Mouse (Mus musculus) layer of hippocampus, adult 8-10 months (tissue): ENCODE results near the gene Grb14. TPM values are rescaled to one million over a fixed set of nuclear protein-coding genes. Genes with fewer than 3 reads are reported as not detected.

Experiments
- DNase-seq, 2 experiments: peaks; one replicate each; pipeline ENCODE4 v3.0.0; 2022; ENCODE audit warnings: low spot score in 2 of 2
- total RNA-seq, 4 experiments: library from RNA; stranded (reverse); gene quantifications; 2 replicates each; pipeline ENCODE4 v1.2.4; 2022

Grb14 gene
- 10 to 100 TPM; 35.7 to 39.5 (median 38.1) TPM for total RNA-seq

GRCm38 (mm10) chr2:65024887-65025286 is at the start of gene Grb14:
Grb14 (minus strand) TSS chr2:65024987.
- no peak for DNase-seq

- DNase-seq = no peak
These were observed 47.4 kb upstream of the Grb14 start for GRCm38 (mm10) chr2:65072205-65072604.

- no peak for DNase-seq
These were observed 29.0 kb upstream of the Grb14 start for GRCm38 (mm10) chr2:65053764-65054163.

GRCm38 (mm10) chr2:65052191-65053012 is 27.6 kb upstream of the Grb14 start:
- DNase-seq = no peak

GRCm38 (mm10) chr2:65050776-65051175 is 26.0 kb upstream of the Grb14 start:
- no peak for DNase-seq

GRCm38 (mm10) chr2:65048234-65049017 is 23.6 kb upstream of the Grb14 start:
- DNase-seq = no peak

GRCm38 (mm10) chr2:65038164-65038563 is 13.4 kb upstream of the Grb14 start:
- DNase-seq = no peak

- DNase-seq = no peak
These were observed 12.8 kb upstream of the Grb14 start for GRCm38 (mm10) chr2:65037546-65037945.

- peak in 1 of 2 experiments; percentile 54 for DNase-seq
These were observed 2.2 kb downstream of the Grb14 start for GRCm38 (mm10) chr2:65022363-65023240.

- DNase-seq = peak in 1 of 2 experiments; percentile 15
These were observed 3.0 kb downstream of the Grb14 start for GRCm38 (mm10) chr2:65021691-65022362.

GRCm38 (mm10) chr2:65017375-65017774 is 7.4 kb downstream of the Grb14 start:
- DNase-seq = no peak

GRCm38 (mm10) chr2:65014552-65014951 is 10.2 kb downstream of the Grb14 start:
- DNase-seq = no peak

- no peak for DNase-seq
These were observed 14.7 kb downstream of the Grb14 start for GRCm38 (mm10) chr2:65010105-65010504.

GRCm38 (mm10) chr2:65007396-65007795 is 17.4 kb downstream of the Grb14 start:
- DNase-seq = no peak

GRCm38 (mm10) chr2:65005044-65005443 is 19.7 kb downstream of the Grb14 start:
- no peak for DNase-seq

- no peak for DNase-seq
These were observed 21.4 kb downstream of the Grb14 start for GRCm38 (mm10) chr2:65003433-65003832.

GRCm38 (mm10) chr2:65002631-65003030 is 22.2 kb downstream of the Grb14 start:
- no peak for DNase-seq

GRCm38 (mm10) chr2:64995048-64995447 is 29.7 kb downstream of the Grb14 start:
- no peak for DNase-seq

GRCm38 (mm10) chr2:64989426-64990187 is 35.2 kb downstream of the Grb14 start:
- DNase-seq = no peak

- no peak for DNase-seq
These were observed 37.0 kb downstream of the Grb14 start for GRCm38 (mm10) chr2:64987782-64988181.
